Mouse (Mus musculus): Measurements from ENCODE around the gene Mki67. TPM values are rescaled to one million over a fixed set of nuclear protein-coding genes. Genes with fewer than 3 reads are reported as not detected.

Gene Mki67
- polyA plus RNA-seq, 1 experiment from 2014 or later: 55.7 TPM

GRCm38 (mm10) chr7:135745091-135745490, 28.9 kb upstream of the Mki67 start:
- no peak for DNase-seq (ENCODE audit: low spot score)

GRCm38 (mm10) chr7:135740453-135740852, 24.3 kb upstream of the Mki67 start:
- Histone ChIP-seq H3K36me3 (ENCODE audit: control insufficient read depth, insufficient read depth, low read length) (no peaks in the 10 kb centered on the region), H3K4me2 (ENCODE audit: low read length) (no peak overlapping the region), H3K27me3 (replicated peaks; ENCODE audit: control insufficient read depth, insufficient read depth, low read length) (no peaks in the 10 kb centered on the region), H3K9me3 (ENCODE audit: control insufficient read depth, low read length) (no peaks in the 10 kb centered on the region), H3K4me3 (ENCODE audit: low read depth, low read length) (no peak overlapping the region), H3K27ac (ENCODE audit: low read depth) (no peak overlapping the region), H3K9ac (ENCODE audit: low read length) (no peak overlapping the region), H3K4me1 (replicated peaks; ENCODE audit: control insufficient read depth, insufficient read depth, low read length) (no peaks in the 10 kb centered on the region)
- 46% methylated on average over 3 of the region's 3 CpGs for WGBS
- ATAC-seq (replicated peaks; ENCODE audit: low FRiP score, low TSS enrichment, low read depth): no peak
- no peak for DNase-seq (ENCODE audit: low spot score)

More at GRCm38 (mm10) chr7:135745091-135745490, 28.9 kb upstream of the Mki67 start:
- WGBS: 31% methylated on average over 2 of the region's 2 CpGs
- Histone ChIP-seq H3K36me3 (ENCODE audit: control insufficient read depth, insufficient read depth, low read length) (no peaks in the 10 kb centered on the region), H3K4me1 (replicated peaks; ENCODE audit: control insufficient read depth, insufficient read depth, low read length) (0 out of 2 replicates have a peak, but pooled peaks cover 3% of the 10 kb centered on the region), H3K9ac (ENCODE audit: low read length) (no peak overlapping the region), H3K9me3 (ENCODE audit: control insufficient read depth, low read length) (no peaks in the 10 kb centered on the region), H3K4me2 (ENCODE audit: low read length) (no peak overlapping the region), H3K4me3 (ENCODE audit: low read depth, low read length) (no peak overlapping the region), H3K27ac (ENCODE audit: low read depth) (no peak overlapping the region), H3K27me3 (replicated peaks; ENCODE audit: control insufficient read depth, insufficient read depth, low read length) (no peaks in the 10 kb centered on the region)
- 0 out of 2 replicates have a peak, but pooled peaks have one; percentile 47 for ATAC-seq (replicated peaks; ENCODE audit: low FRiP score, low TSS enrichment, low read depth)

- Histone ChIP-seq H3K4me2 (ENCODE audit: low read length) (no peak overlapping the region), H3K4me3 (ENCODE audit: low read depth, low read length) (no peak overlapping the region), H3K9ac (ENCODE audit: low read length) (no peak overlapping the region), H3K9me3 (ENCODE audit: control insufficient read depth, low read length) (no peaks in the 10 kb centered on the region), H3K27me3 (replicated peaks; ENCODE audit: control insufficient read depth, insufficient read depth, low read length) (no peaks in the 10 kb centered on the region), H3K4me1 (replicated peaks; ENCODE audit: control insufficient read depth, insufficient read depth, low read length) (no peaks in the 10 kb centered on the region), H3K36me3 (ENCODE audit: control insufficient read depth, insufficient read depth, low read length) (no peaks in the 10 kb centered on the region), H3K27ac (ENCODE audit: low read depth) (no peak overlapping the region)
- peak; percentile 57 for ATAC-seq (replicated peaks; ENCODE audit: low FRiP score, low TSS enrichment, low read depth)
- DNase-seq (ENCODE audit: low spot score): no peak
- WGBS: 57% methylated on average over 3 of the region's 3 CpGs
Observed at GRCm38 (mm10) chr7:135736581-135736886, 20.4 kb upstream of the Mki67 start.

GRCm38 (mm10) chr7:135735691-135736580, 19.8 kb upstream of the Mki67 start:
- WGBS: 19% methylated on average over 31 of the region's 31 CpGs
- no peak overlapping the region for H3K9ac ChIP-seq (ENCODE audit: low read length)
- H3K27ac ChIP-seq (ENCODE audit: low read depth): no peak overlapping the region
- DNase-seq (ENCODE audit: low spot score): peak; percentile 93
- no peaks in the 10 kb centered on the region for H3K36me3 ChIP-seq (ENCODE audit: control insufficient read depth, insufficient read depth, low read length)
- ATAC-seq (replicated peaks; ENCODE audit: low FRiP score, low TSS enrichment, low read depth): peak; percentile 94
- H3K4me1 ChIP-seq (replicated peaks; ENCODE audit: control insufficient read depth, insufficient read depth, low read length): no peaks in the 10 kb centered on the region
- no peaks in the 10 kb centered on the region for H3K9me3 ChIP-seq (ENCODE audit: control insufficient read depth, low read length)
- no peaks in the 10 kb centered on the region for H3K27me3 ChIP-seq (replicated peaks; ENCODE audit: control insufficient read depth, insufficient read depth, low read length)
- H3K4me3 ChIP-seq (ENCODE audit: low read depth, low read length): no peak overlapping the region
- peak overlapping the region; percentile 30 for H3K4me2 ChIP-seq (ENCODE audit: low read length)

- 63% methylated on average over 9 of the region's 9 CpGs for WGBS
- Histone ChIP-seq H3K27ac (ENCODE audit: low read depth) (no peak overlapping the region), H3K9ac (ENCODE audit: low read length) (no peak overlapping the region), H3K27me3 (replicated peaks; ENCODE audit: control insufficient read depth, insufficient read depth, low read length) (no peaks in the 10 kb centered on the region), H3K4me1 (replicated peaks; ENCODE audit: control insufficient read depth, insufficient read depth, low read length) (no peaks in the 10 kb centered on the region), H3K4me2 (ENCODE audit: low read length) (peak overlapping the region; percentile 30; the same call in 1 of the 2 replicates), H3K36me3 (ENCODE audit: control insufficient read depth, insufficient read depth, low read length) (no peaks in the 10 kb centered on the region), H3K4me3 (ENCODE audit: low read depth, low read length) (no peak overlapping the region), H3K9me3 (ENCODE audit: control insufficient read depth, low read length) (no peaks in the 10 kb centered on the region)
- DNase-seq (ENCODE audit: low spot score): no peak
- ATAC-seq (replicated peaks; ENCODE audit: low FRiP score, low TSS enrichment, low read depth): peak; percentile 38; the same call in 1 of the 2 replicates
Observed at GRCm38 (mm10) chr7:135734911-135735646, 18.9 kb upstream of the Mki67 start.

- WGBS: 86% methylated on average over 5 of the region's 5 CpGs
- Histone ChIP-seq H3K27me3 (replicated peaks; ENCODE audit: control insufficient read depth, insufficient read depth, low read length) (no peaks in the 10 kb centered on the region), H3K27ac (ENCODE audit: low read depth) (no peak overlapping the region), H3K4me3 (ENCODE audit: low read depth, low read length) (no peak overlapping the region), H3K4me1 (replicated peaks; ENCODE audit: control insufficient read depth, insufficient read depth, low read length) (no peaks in the 10 kb centered on the region), H3K36me3 (ENCODE audit: control insufficient read depth, insufficient read depth, low read length) (no peaks in the 10 kb centered on the region), H3K9me3 (ENCODE audit: control insufficient read depth, low read length) (no peaks in the 10 kb centered on the region), H3K9ac (ENCODE audit: low read length) (no peak overlapping the region), H3K4me2 (ENCODE audit: low read length) (no peak overlapping the region)
- ATAC-seq (replicated peaks; ENCODE audit: low FRiP score, low TSS enrichment, low read depth): no peak
- DNase-seq (ENCODE audit: low spot score): no peak
Observed at GRCm38 (mm10) chr7:135734379-135734778, 18.2 kb upstream of the Mki67 start.

- Histone ChIP-seq H3K36me3 (ENCODE audit: control insufficient read depth, insufficient read depth, low read length) (no peaks in the 10 kb centered on the region), H3K27ac (ENCODE audit: low read depth) (no peak overlapping the region), H3K4me3 (ENCODE audit: low read depth, low read length) (no peak overlapping the region), H3K9ac (ENCODE audit: low read length) (no peak overlapping the region), H3K4me1 (replicated peaks; ENCODE audit: control insufficient read depth, insufficient read depth, low read length) (0 out of 2 replicates have a peak, but pooled peaks cover 4% of the 10 kb centered on the region), H3K27me3 (replicated peaks; ENCODE audit: control insufficient read depth, insufficient read depth, low read length) (no peaks in the 10 kb centered on the region), H3K4me2 (ENCODE audit: low read length) (no peak overlapping the region), H3K9me3 (ENCODE audit: control insufficient read depth, low read length) (no peaks in the 10 kb centered on the region)
- DNase-seq (ENCODE audit: low spot score): no peak
- ATAC-seq (replicated peaks; ENCODE audit: low FRiP score, low TSS enrichment, low read depth): no peak
- WGBS: 90% methylated on average over 12 of the region's 12 CpGs
Observed at GRCm38 (mm10) chr7:135728038-135728437, 11.9 kb upstream of the Mki67 start.

- DNase-seq (ENCODE audit: low spot score) (no peak), ATAC-seq (replicated peaks; ENCODE audit: low FRiP score, low TSS enrichment, low read depth) (no peak)
- WGBS: 85% methylated on average over 1 of the region's 1 CpGs
- no peak overlapping the region for H3K27ac ChIP-seq (ENCODE audit: low read depth)
- H3K4me1 ChIP-seq (replicated peaks; ENCODE audit: control insufficient read depth, insufficient read depth, low read length): 0 out of 2 replicates have a peak, but pooled peaks cover 4% of the 10 kb centered on the region
- no peak overlapping the region for H3K9ac ChIP-seq (ENCODE audit: low read length)
- H3K4me2 ChIP-seq (ENCODE audit: low read length): no peak overlapping the region
- no peaks in the 10 kb centered on the region for H3K9me3 ChIP-seq (ENCODE audit: control insufficient read depth, low read length)
- no peak overlapping the region for H3K4me3 ChIP-seq (ENCODE audit: low read depth, low read length)
- no peaks in the 10 kb centered on the region for H3K27me3 ChIP-seq (replicated peaks; ENCODE audit: control insufficient read depth, insufficient read depth, low read length)
- H3K36me3 ChIP-seq (ENCODE audit: control insufficient read depth, insufficient read depth, low read length): no peaks in the 10 kb centered on the region
Observed at GRCm38 (mm10) chr7:135726707-135727106, 10.5 kb upstream of the Mki67 start.
